In the genomic region with DNA sequence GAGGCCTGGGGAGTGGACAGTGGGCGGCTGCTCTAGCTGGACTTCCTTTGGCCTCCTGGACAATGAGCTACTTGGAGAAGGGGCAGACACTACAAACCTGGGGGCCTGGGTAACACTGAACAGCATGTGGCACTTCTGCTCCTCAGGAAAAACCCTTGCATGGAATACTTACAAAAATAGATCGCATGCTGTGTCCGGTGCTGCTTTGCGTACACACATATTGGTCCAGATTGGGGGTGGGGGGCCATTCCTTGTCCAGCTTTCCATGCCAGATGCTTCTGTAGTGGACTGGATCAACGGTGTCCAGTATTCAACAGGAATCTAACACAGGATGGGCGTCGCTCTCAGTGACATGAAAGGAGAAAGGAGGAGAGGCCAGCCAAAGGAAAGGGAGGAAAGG, we compare ENCODE assay signal across 13 mouse cellular contexts. TPM values are rescaled to one million over a fixed set of nuclear protein-coding genes. Genes with fewer than 3 reads are reported as not detected.
A peak's percentile ranks its signal among the peaks of the same experiment; 100 is the strongest.
DNase-seq lines count a peak whose midpoint lies in the region; ATAC-seq lines count a peak whose summit lies in the region.
"Had no signal": no experiment of that assay in that cellular context is flagged by ENCODE, and none has a peak within 500 bp of the region (broad histone marks: within the 10 kb centered on the region; RNA-seq: fewer than 3 reads in every experiment).

No protein-coding gene starts in this region.

- 63% methylated on average over 7 of the region's 7 CpGs for WGBS in hindbrain, embryonic 10.5 days
- 72% methylated on average over 7 of the region's 7 CpGs for WGBS in hindbrain, embryonic 16.5 days
- WGBS in heart, embryonic 13.5 days, result 60% methylated on average over 7 of the region's 7 CpGs

- no peak overlapping the region for H3K4me2 ChIP-seq in hindbrain, embryonic 16.5 days (ENCODE audit: low read length)
- H3K4me2 ChIP-seq in heart, embryonic 13.5 days, result no peak overlapping the region
- H3K4me2 ChIP-seq: liver, embryonic 15.5 days; midbrain, embryonic 13.5 days had no signal

- H3K9ac ChIP-seq in hindbrain, embryonic 16.5 days (ENCODE audit: low read depth, low read length), result no peak overlapping the region
- no peak overlapping the region for H3K9ac ChIP-seq in heart, embryonic 13.5 days
- H3K9ac ChIP-seq: forebrain, postnatal 0 days; liver, embryonic 15.5 days; midbrain, embryonic 13.5 days had no signal

- H3K4me3 ChIP-seq in hindbrain, embryonic 10.5 days, result no peak overlapping the region
- H3K4me3 ChIP-seq in hindbrain, embryonic 16.5 days (ENCODE audit: low read length), result no peak overlapping the region
- no peak overlapping the region for H3K4me3 ChIP-seq in heart, embryonic 13.5 days
- H3K4me3 ChIP-seq: limb, embryonic 10.5 days; liver, embryonic 15.5 days; midbrain, embryonic 13.5 days had no signal

- peaks cover 49% of the 10 kb centered on the region for H3K4me1 ChIP-seq in hindbrain, embryonic 10.5 days (replicated peaks)
- peaks cover 16% of the 10 kb centered on the region for H3K4me1 ChIP-seq in hindbrain, embryonic 16.5 days (ENCODE audit: control insufficient read depth, insufficient read depth, low read depth, low read length)
- peaks cover 10% of the 10 kb centered on the region for H3K4me1 ChIP-seq in heart, embryonic 13.5 days

- DNase-seq in hindbrain, embryonic 10.5 days (ENCODE audit: low spot score), result no peak
- DNase-seq in kidney, postnatal 14 days, result peak; percentile 60
- peak; percentile 69 for DNase-seq in lung, postnatal 36 days
- DNase-seq in urinary bladder, postnatal 14 days (ENCODE audit: low spot score), result no peak
- no peak for DNase-seq in ovary, adult 18-20 months (ENCODE audit: low spot score)
- DNase-seq: cerebellum, adult 11 months; forebrain, postnatal 0 days; thymus, adult 18-20 months had no signal

- H3K36me3 ChIP-seq in hindbrain, embryonic 10.5 days, result no peaks in the 10 kb centered on the region
- H3K36me3 ChIP-seq in hindbrain, embryonic 16.5 days (ENCODE audit: control insufficient read depth, insufficient read depth, low read length), result no peaks in the 10 kb centered on the region
- no peaks in the 10 kb centered on the region for H3K36me3 ChIP-seq in heart, embryonic 13.5 days
- H3K36me3 ChIP-seq: limb, embryonic 10.5 days; liver, embryonic 15.5 days; midbrain, embryonic 13.5 days had no signal

- peak overlapping the region; percentile 56 for H3K27ac ChIP-seq in hindbrain, embryonic 10.5 days
- no peak overlapping the region for H3K27ac ChIP-seq in hindbrain, embryonic 16.5 days (ENCODE audit: low read depth, low read length)
- H3K27ac ChIP-seq in heart, embryonic 13.5 days (replicated peaks), result peak overlapping the region; percentile 5
- H3K27ac ChIP-seq: limb, embryonic 10.5 days; liver, embryonic 15.5 days; midbrain, embryonic 13.5 days had no signal

- H3K27me3 ChIP-seq in hindbrain, embryonic 10.5 days (ENCODE audit: insufficient read depth, poor library complexity, severe bottlenecking), result peaks cover 30% of the 10 kb centered on the region
- H3K27me3 ChIP-seq in hindbrain, embryonic 16.5 days (replicated peaks; ENCODE audit: control insufficient read depth, insufficient read depth, low read length), result no peaks in the 10 kb centered on the region
- peaks cover 46% of the 10 kb centered on the region for H3K27me3 ChIP-seq in heart, embryonic 13.5 days (replicated peaks)
- H3K27me3 ChIP-seq: midbrain, embryonic 13.5 days had no signal

- H3K9me3 ChIP-seq in hindbrain, embryonic 10.5 days, result no peaks in the 10 kb centered on the region
- no peaks in the 10 kb centered on the region for H3K9me3 ChIP-seq in hindbrain, embryonic 16.5 days (ENCODE audit: control insufficient read depth, low read length)
- H3K9me3 ChIP-seq in heart, embryonic 13.5 days, result 0 out of 2 replicates have a peak, but pooled peaks cover 4% of the 10 kb centered on the region
- H3K9me3 ChIP-seq: limb, embryonic 10.5 days; liver, embryonic 15.5 days; midbrain, embryonic 13.5 days had no signal

- no peak for ATAC-seq in hindbrain, embryonic 16.5 days
- no peak for ATAC-seq in heart, embryonic 13.5 days (ENCODE audit: extremely low read depth, insufficient number of reproducible peaks, low FRiP score, low TSS enrichment)
- ATAC-seq: forebrain, postnatal 0 days; midbrain, embryonic 13.5 days had no signal

RNA-seq across cellular contexts. Expression of a gene that starts 2.0 kb away (rescaled TPM):
- polyA plus RNA-seq in hindbrain, embryonic 10.5 days (2016; fragmentation: Nextera tagmentation; extraction: Ambion mirVana), result 52.4 and 69.5 TPM in 2 replicates
- polyA plus RNA-seq in hindbrain, embryonic 16.5 days (2015; fragmentation: Nextera tagmentation; extraction: Ambion mirVana), result 98.8 and 106 TPM in 2 replicates
- polyA plus RNA-seq in heart, embryonic 13.5 days (2015; fragmentation: Nextera tagmentation; extraction: Ambion mirVana), result 4.1 and 4.8 TPM in 2 replicates

Comparison
In these comparisons a context has a peak if more than half of its experiments do, and no peak if none do; other contexts are left out.
1. DNase-seq: peak in kidney, postnatal 14 days (single experiment) and lung, postnatal 36 days (single experiment); none in hindbrain, embryonic 10.5 days (single experiment), urinary bladder, postnatal 14 days (single experiment) and ovary, adult 18-20 months (single experiment).